Mouse (Mus musculus) erythroblast, embryonic 14.5 days (primary cell): Measurements from ENCODE around the gene Gm29094.
"Not testable (repeated sequence)": the region's sequence is repeated elsewhere in the genome, so short reads cannot be mapped to it uniquely, and the experiment has no call there.

Experiments
- GATA1 ChIP-seq: IDR thresholded peaks from 2 replicates; pipeline ENCODE4 v1.6.1; 2012; ENCODE audit warnings: low read length, inconsistent platforms, mixed read lengths
- TAL1 ChIP-seq: IDR thresholded peaks from 3 replicates; pipeline ENCODE4 v1.6.1; 2012; ENCODE audit warnings: low read length, inconsistent platforms, mixed read lengths

- TF ChIP-seq TAL1, GATA1: not testable (repeated sequence)
Observed at GRCm38 (mm10) chr9:89198969-89199416, at the start of gene Gm29094, which contains the start of gene Bcl2a1b.
